Mouse (Mus musculus): ENCODE measurements around the gene Fgd5.

Gene Fgd5

GRCm38 (mm10) chr6:92004806-92005205 lies 26.1 kb downstream of the Fgd5 start:
- DNase-seq (ENCODE audit: low spot score) = no peak

- no peak for DNase-seq (ENCODE audit: low spot score)
These were observed 32.2 kb downstream of the Fgd5 start for GRCm38 (mm10) chr6:92010895-92011294.

GRCm38 (mm10) chr6:92012413-92012812 lies 33.7 kb downstream of the Fgd5 start:
- no peak for DNase-seq (ENCODE audit: low spot score)

- no peak for DNase-seq (ENCODE audit: low spot score)
These were observed 34.4 kb downstream of the Fgd5 start for GRCm38 (mm10) chr6:92013035-92013434.

- DNase-seq (ENCODE audit: low spot score) = no peak
These were observed 34.9 kb downstream of the Fgd5 start for GRCm38 (mm10) chr6:92013620-92014019.

GRCm38 (mm10) chr6:92014936-92015335 lies 36.3 kb downstream of the Fgd5 start:
- DNase-seq (ENCODE audit: low spot score) = no peak

GRCm38 (mm10) chr6:92015848-92016247 lies 37.2 kb downstream of the Fgd5 start:
- no peak for DNase-seq (ENCODE audit: low spot score)

GRCm38 (mm10) chr6:92016738-92017137 lies 38.1 kb downstream of the Fgd5 start:
- DNase-seq (ENCODE audit: low spot score) = no peak

- no peak for DNase-seq (ENCODE audit: low spot score)
These were observed 39.7 kb downstream of the Fgd5 start for GRCm38 (mm10) chr6:92018421-92018820.

- no peak for DNase-seq (ENCODE audit: low spot score)
These were observed 42.4 kb downstream of the Fgd5 start for GRCm38 (mm10) chr6:92021061-92021460.

- DNase-seq (ENCODE audit: low spot score) = no peak
These were observed 42.8 kb downstream of the Fgd5 start for GRCm38 (mm10) chr6:92021506-92021905.

- no peak for DNase-seq (ENCODE audit: low spot score)
These were observed 46.6 kb downstream of the Fgd5 start for GRCm38 (mm10) chr6:92025252-92025651.

- DNase-seq (ENCODE audit: low spot score) = no peak
These were observed 48.7 kb downstream of the Fgd5 start for GRCm38 (mm10) chr6:92027379-92027778.

- no peak for DNase-seq (ENCODE audit: low spot score)
These were observed 52.0 kb downstream of the Fgd5 start for GRCm38 (mm10) chr6:92030646-92031045.

- DNase-seq (ENCODE audit: low spot score) = no peak
These were observed 56.0 kb downstream of the Fgd5 start for GRCm38 (mm10) chr6:92034713-92035112.

- DNase-seq (ENCODE audit: low spot score) = no peak
These were observed 57.7 kb downstream of the Fgd5 start for GRCm38 (mm10) chr6:92036372-92036771.

- no peak for DNase-seq (ENCODE audit: low spot score)
These were observed 59.5 kb downstream of the Fgd5 start for GRCm38 (mm10) chr6:92038158-92038557.

GRCm38 (mm10) chr6:92041271-92041670 lies 62.6 kb downstream of the Fgd5 start:
- no peak for DNase-seq (ENCODE audit: low spot score)

GRCm38 (mm10) chr6:92042055-92042454 lies 63.4 kb downstream of the Fgd5 start:
- no peak for DNase-seq (ENCODE audit: low spot score)

GRCm38 (mm10) chr6:92042850-92043249 lies 64.2 kb downstream of the Fgd5 start:
- DNase-seq (ENCODE audit: low spot score) = no peak

- DNase-seq (ENCODE audit: low spot score) = no peak
These were observed 79.1 kb downstream of the Fgd5 start for GRCm38 (mm10) chr6:92057768-92058167.

GRCm38 (mm10) chr6:92061725-92062124 lies 83.0 kb downstream of the Fgd5 start:
- no peak for DNase-seq (ENCODE audit: low spot score)

- no peak for DNase-seq (ENCODE audit: low spot score)
These were observed 84.8 kb downstream of the Fgd5 start for GRCm38 (mm10) chr6:92063452-92063851.

GRCm38 (mm10) chr6:92064101-92064500 lies 85.4 kb downstream of the Fgd5 start:
- no peak for DNase-seq (ENCODE audit: low spot score)
